Mouse (Mus musculus): ENCODE data around the gene Zfp683. TPM values are rescaled to one million over a fixed set of nuclear protein-coding genes. Genes with fewer than 3 reads are reported as not detected.

The Zfp683 gene
- polyA plus RNA-seq, 1 experiment: not detected

GRCm38 (mm10) chr4:134081730-134082386 is 28.2 kb downstream of the Zfp683 start:
- H3K9me3 ChIP-seq (replicated peaks; ENCODE audit: control insufficient read depth, insufficient read depth, low read length, poor library complexity, severe bottlenecking): peaks cover 5% of the 10 kb centered on the region; the same call in 1 of the 2 replicates
- H3K27ac ChIP-seq (ENCODE audit: insufficient read depth, low read length): peak overlapping the region; percentile 1
- H3K9ac ChIP-seq (ENCODE audit: low read depth, poor library complexity, severe bottlenecking): peak overlapping the region; percentile 34
- H3K36me3 ChIP-seq (ENCODE audit: control insufficient read depth, insufficient read depth, low read length, poor library complexity, severe bottlenecking): no peaks in the 10 kb centered on the region
- no peaks in the 10 kb centered on the region for H3K27me3 ChIP-seq (ENCODE audit: control insufficient read depth, insufficient read depth, low read length, poor library complexity, severe bottlenecking)
- TF ChIP-seq POLR2A (IDR thresholded peaks at IDR 0.05; ENCODE audit: insufficient read depth, low read length): peak; percentile 41
- peak; percentile 72 for TF ChIP-seq EP300 (IDR thresholded peaks at IDR 0.05; ENCODE audit: insufficient read depth, low read depth, low read length)
- no peak for TF ChIP-seq CTCF (IDR thresholded peaks at IDR 0.05; ENCODE audit: low read depth, low read length)
- peaks cover 6% of the 10 kb centered on the region for H3K4me1 ChIP-seq (ENCODE audit: control insufficient read depth, insufficient read depth, low read length)
- peak overlapping the region; percentile 74 for H3K4me3 ChIP-seq (ENCODE audit: low read depth, low read length)

GRCm38 (mm10) chr4:134082460-134082859 is 28.8 kb downstream of the Zfp683 start:
- H3K27ac ChIP-seq (ENCODE audit: insufficient read depth, low read length): peak overlapping the region; percentile 13; the same call in 1 of the 2 replicates
- peak overlapping the region; percentile 34 for H3K9ac ChIP-seq (ENCODE audit: low read depth, poor library complexity, severe bottlenecking)
- peaks cover 6% of the 10 kb centered on the region for H3K4me1 ChIP-seq (ENCODE audit: control insufficient read depth, insufficient read depth, low read length)

GRCm38 (mm10) chr4:134084999-134085398 is 31.4 kb downstream of the Zfp683 start:
- Histone ChIP-seq H3K4me1 (ENCODE audit: control insufficient read depth, insufficient read depth, low read length) (peaks cover 1% of the 10 kb centered on the region), H3K9ac (ENCODE audit: low read depth, poor library complexity, severe bottlenecking) (no peak overlapping the region), H3K9me3 (replicated peaks; ENCODE audit: control insufficient read depth, insufficient read depth, low read length, poor library complexity, severe bottlenecking) (peaks cover 5% of the 10 kb centered on the region; the same call in 1 of the 2 replicates), H3K36me3 (ENCODE audit: control insufficient read depth, insufficient read depth, low read length, poor library complexity, severe bottlenecking) (no peaks in the 10 kb centered on the region), H3K27ac (ENCODE audit: insufficient read depth, low read length) (no peak overlapping the region), H3K4me3 (ENCODE audit: low read depth, low read length) (no peak overlapping the region), H3K27me3 (ENCODE audit: control insufficient read depth, insufficient read depth, low read length, poor library complexity, severe bottlenecking) (no peaks in the 10 kb centered on the region)
- TF ChIP-seq POLR2A (IDR thresholded peaks at IDR 0.05; ENCODE audit: insufficient read depth, low read length): no peak
- TF ChIP-seq CTCF (IDR thresholded peaks at IDR 0.05; ENCODE audit: low read depth, low read length): peak; percentile 55

More at GRCm38 (mm10) chr4:134082460-134082859, 28.8 kb downstream of the Zfp683 start:
- no peaks in the 10 kb centered on the region for H3K36me3 ChIP-seq (ENCODE audit: control insufficient read depth, insufficient read depth, low read length, poor library complexity, severe bottlenecking)
- H3K27me3 ChIP-seq (ENCODE audit: control insufficient read depth, insufficient read depth, low read length, poor library complexity, severe bottlenecking): no peaks in the 10 kb centered on the region
- TF ChIP-seq EP300 (IDR thresholded peaks at IDR 0.05; ENCODE audit: insufficient read depth, low read depth, low read length) (no peak), CTCF (IDR thresholded peaks at IDR 0.05; ENCODE audit: low read depth, low read length) (no peak), POLR2A (IDR thresholded peaks at IDR 0.05; ENCODE audit: insufficient read depth, low read length) (no peak)
- H3K4me3 ChIP-seq (ENCODE audit: low read depth, low read length): peak overlapping the region; percentile 74
- peaks cover 5% of the 10 kb centered on the region; the same call in 1 of the 2 replicates for H3K9me3 ChIP-seq (replicated peaks; ENCODE audit: control insufficient read depth, insufficient read depth, low read length, poor library complexity, severe bottlenecking)

DNA sequence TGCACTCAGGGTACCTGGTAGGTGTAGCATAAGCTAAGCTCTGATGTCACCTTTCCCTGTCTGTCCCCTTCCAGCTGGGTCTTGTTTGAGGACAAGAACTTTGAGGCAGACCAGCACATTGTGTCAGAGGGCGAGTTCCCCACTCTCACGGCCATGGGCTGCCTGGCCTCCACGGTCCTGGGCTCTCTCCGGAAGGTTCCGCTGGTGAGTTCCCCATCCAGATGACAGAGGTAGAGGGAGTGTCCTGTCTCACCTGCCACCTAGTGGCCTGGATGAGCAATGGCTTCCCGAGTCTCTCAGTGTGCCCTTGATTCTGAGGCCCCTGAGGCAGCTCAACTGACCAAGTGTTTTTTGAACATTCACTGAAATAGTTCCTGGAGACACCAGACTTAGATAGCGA is 33.8 kb downstream of the Zfp683 start:
- Histone ChIP-seq H3K9ac (ENCODE audit: low read depth, poor library complexity, severe bottlenecking) (no peak overlapping the region), H3K36me3 (ENCODE audit: control insufficient read depth, insufficient read depth, low read length, poor library complexity, severe bottlenecking) (no peaks in the 10 kb centered on the region), H3K4me1 (ENCODE audit: control insufficient read depth, insufficient read depth, low read length) (peaks cover 1% of the 10 kb centered on the region), H3K9me3 (replicated peaks; ENCODE audit: control insufficient read depth, insufficient read depth, low read length, poor library complexity, severe bottlenecking) (peaks cover 5% of the 10 kb centered on the region; the same call in 1 of the 2 replicates), H3K27me3 (ENCODE audit: control insufficient read depth, insufficient read depth, low read length, poor library complexity, severe bottlenecking) (no peaks in the 10 kb centered on the region), H3K4me3 (ENCODE audit: low read depth, low read length) (no peak overlapping the region), H3K27ac (ENCODE audit: insufficient read depth, low read length) (no peak overlapping the region)
- TF ChIP-seq EP300 (IDR thresholded peaks at IDR 0.05; ENCODE audit: insufficient read depth, low read depth, low read length) (no peak), POLR2A (IDR thresholded peaks at IDR 0.05; ENCODE audit: insufficient read depth, low read length) (no peak), CTCF (IDR thresholded peaks at IDR 0.05; ENCODE audit: low read depth, low read length) (peak; percentile 88)

GRCm38 (mm10) chr4:134089029-134089428 is 35.4 kb downstream of the Zfp683 start:
- Histone ChIP-seq H3K27me3 (ENCODE audit: control insufficient read depth, insufficient read depth, low read length, poor library complexity, severe bottlenecking) (no peaks in the 10 kb centered on the region), H3K27ac (ENCODE audit: insufficient read depth, low read length) (no peak overlapping the region), H3K4me1 (ENCODE audit: control insufficient read depth, insufficient read depth, low read length) (no peaks in the 10 kb centered on the region), H3K4me3 (ENCODE audit: low read depth, low read length) (no peak overlapping the region), H3K36me3 (ENCODE audit: control insufficient read depth, insufficient read depth, low read length, poor library complexity, severe bottlenecking) (no peaks in the 10 kb centered on the region), H3K9me3 (replicated peaks; ENCODE audit: control insufficient read depth, insufficient read depth, low read length, poor library complexity, severe bottlenecking) (peaks cover 5% of the 10 kb centered on the region; the same call in 1 of the 2 replicates), H3K9ac (ENCODE audit: low read depth, poor library complexity, severe bottlenecking) (no peak overlapping the region)
- TF ChIP-seq POLR2A (IDR thresholded peaks at IDR 0.05; ENCODE audit: insufficient read depth, low read length): no peak
- no peak for TF ChIP-seq CTCF (IDR thresholded peaks at IDR 0.05; ENCODE audit: low read depth, low read length)
- no peak for TF ChIP-seq EP300 (IDR thresholded peaks at IDR 0.05; ENCODE audit: insufficient read depth, low read depth, low read length)

DNA sequence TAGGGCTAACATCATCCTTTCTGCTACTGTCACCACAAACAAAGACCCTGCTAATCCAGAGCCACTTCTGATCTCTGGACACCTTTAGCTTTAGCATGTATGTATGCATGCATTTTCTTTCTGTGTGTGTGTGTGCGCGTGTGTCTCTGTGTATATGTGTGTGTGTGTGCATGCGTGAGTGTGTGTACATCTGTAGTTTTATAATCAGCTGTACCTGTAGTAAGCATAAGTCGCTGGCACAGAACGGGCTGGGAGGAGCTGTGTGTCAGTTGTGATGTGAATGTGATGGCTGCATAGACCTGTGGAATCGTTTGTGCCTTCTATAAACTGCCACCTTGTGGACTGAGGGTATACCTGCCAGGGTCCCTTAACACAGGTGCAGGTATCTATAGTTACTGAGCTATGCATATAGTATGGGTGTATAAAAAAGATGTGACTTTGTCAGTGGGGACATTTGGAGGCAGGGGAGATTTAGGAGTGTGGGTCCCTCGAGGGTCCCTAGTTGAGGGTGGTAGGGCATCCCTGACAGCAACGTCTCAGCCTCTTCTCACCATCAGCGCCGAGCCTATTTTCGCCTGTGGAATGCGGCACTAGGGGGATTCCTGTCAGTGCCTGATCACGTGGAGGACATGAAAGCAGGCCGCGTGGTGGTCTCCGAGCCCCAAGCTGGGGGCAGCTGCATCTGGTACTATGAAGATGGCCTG is 37.0 kb downstream of the Zfp683 start:
- Histone ChIP-seq H3K27me3 (ENCODE audit: control insufficient read depth, insufficient read depth, low read length, poor library complexity, severe bottlenecking) (no peaks in the 10 kb centered on the region), H3K27ac (ENCODE audit: insufficient read depth, low read length) (no peak overlapping the region), H3K9me3 (replicated peaks; ENCODE audit: control insufficient read depth, insufficient read depth, low read length, poor library complexity, severe bottlenecking) (no peaks in the 10 kb centered on the region), H3K4me1 (ENCODE audit: control insufficient read depth, insufficient read depth, low read length) (peaks cover 2% of the 10 kb centered on the region), H3K4me3 (ENCODE audit: low read depth, low read length) (no peak overlapping the region), H3K9ac (ENCODE audit: low read depth, poor library complexity, severe bottlenecking) (no peak overlapping the region), H3K36me3 (ENCODE audit: control insufficient read depth, insufficient read depth, low read length, poor library complexity, severe bottlenecking) (no peaks in the 10 kb centered on the region)
- no peak for TF ChIP-seq EP300 (IDR thresholded peaks at IDR 0.05; ENCODE audit: insufficient read depth, low read depth, low read length)
- TF ChIP-seq CTCF (IDR thresholded peaks at IDR 0.05; ENCODE audit: low read depth, low read length): no peak
- no peak for TF ChIP-seq POLR2A (IDR thresholded peaks at IDR 0.05; ENCODE audit: insufficient read depth, low read length)
